Mouse (Mus musculus) testis, adult 2 months (tissue): Measurements from ENCODE around the gene Odf3b. TPM values are rescaled to one million over a fixed set of nuclear protein-coding genes. Genes with fewer than 3 reads are reported as not detected.

Experiments
- H3K27ac ChIP-seq: fragments of 200-500 bp; 2 replicates; pipeline ENCODE4 v1.5.1; 2012; ENCODE audit warnings: low read depth, low read length; ENCODE audit not compliant: control insufficient read depth, insufficient read depth
- H3K27me3 ChIP-seq: fragments of 200-500 bp; 2 replicates; pipeline ENCODE4 v1.6.1; 2012; ENCODE audit warnings: mild to moderate bottlenecking, low read length, moderate library complexity; ENCODE audit not compliant: control insufficient read depth, insufficient read depth
- H3K36me3 ChIP-seq: fragments of 200-500 bp; 2 replicates; pipeline ENCODE4 v1.6.1; 2012; ENCODE audit warnings: mild to moderate bottlenecking, low read length; ENCODE audit not compliant: control insufficient read depth, insufficient read depth
- H3K4me1 ChIP-seq: fragments of 200-500 bp; 2 replicates; pipeline ENCODE4 v1.6.1; 2012; ENCODE audit warnings: low read length; ENCODE audit not compliant: control insufficient read depth, insufficient read depth
- H3K4me3 ChIP-seq: fragments of 200-500 bp; 2 replicates; pipeline ENCODE4 v1.5.1; 2012; ENCODE audit warnings: low read depth, mild to moderate bottlenecking, low read length, moderate library complexity, mixed read lengths; ENCODE audit not compliant: control insufficient read depth
- CTCF ChIP-seq: fragments of 200-500 bp; IDR thresholded peaks from 2 replicates; pipeline ENCODE4 v1.5.1; 2012; ENCODE audit warnings: low read depth, mild to moderate bottlenecking, inconsistent platforms, low read length, moderate library complexity; ENCODE audit not compliant: control insufficient read depth, insufficient read depth, insufficient replicate concordance
- POLR2A ChIP-seq: fragments of 200-500 bp; IDR thresholded peaks from 2 replicates; pipeline ENCODE4 v1.6.1; 2012; ENCODE audit warnings: low read depth, mild to moderate bottlenecking, inconsistent platforms, low read length, moderate library complexity; ENCODE audit not compliant: control insufficient read depth
- polyA plus RNA-seq: library from polyadenylated mRNA; depleted of rRNA; stranded (reverse); fragments of >200 nt; gene quantifications from 2 replicates; pipeline ENCODE4 v1.2.3, GENCODE M21; 2012

Gene Odf3b
- polyA plus RNA-seq, 1 experiment, result 78.4 TPM

DNA sequence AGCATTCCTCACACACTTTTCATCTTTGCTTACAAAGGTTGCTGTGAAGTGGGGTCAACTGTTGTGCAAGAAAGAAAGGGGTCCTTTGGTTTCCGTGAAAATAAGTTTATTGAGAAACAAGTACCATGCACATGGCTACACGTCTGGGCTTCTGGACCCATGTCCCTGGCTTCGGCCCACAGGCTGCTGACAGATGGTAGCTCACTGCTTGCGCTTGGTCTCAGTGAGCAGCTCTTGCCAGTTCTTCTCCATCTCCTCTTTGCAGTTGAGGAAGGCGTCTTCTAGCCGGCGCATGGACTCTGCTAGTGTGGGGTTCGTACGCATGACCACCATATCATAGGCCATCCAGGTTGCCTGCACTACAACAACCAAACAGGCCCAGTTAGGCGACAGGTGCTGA is 11.0 kb upstream of the Odf3b start:
- Histone ChIP-seq H3K4me3 (no peak overlapping the region), H3K27me3 (no peaks in the 10 kb centered on the region), H3K4me1 (peaks cover 6% of the 10 kb centered on the region), H3K27ac (no peak overlapping the region), H3K36me3 (no peaks in the 10 kb centered on the region)
- TF ChIP-seq POLR2A, result no peak
- TF ChIP-seq CTCF, result no peak

DNA sequence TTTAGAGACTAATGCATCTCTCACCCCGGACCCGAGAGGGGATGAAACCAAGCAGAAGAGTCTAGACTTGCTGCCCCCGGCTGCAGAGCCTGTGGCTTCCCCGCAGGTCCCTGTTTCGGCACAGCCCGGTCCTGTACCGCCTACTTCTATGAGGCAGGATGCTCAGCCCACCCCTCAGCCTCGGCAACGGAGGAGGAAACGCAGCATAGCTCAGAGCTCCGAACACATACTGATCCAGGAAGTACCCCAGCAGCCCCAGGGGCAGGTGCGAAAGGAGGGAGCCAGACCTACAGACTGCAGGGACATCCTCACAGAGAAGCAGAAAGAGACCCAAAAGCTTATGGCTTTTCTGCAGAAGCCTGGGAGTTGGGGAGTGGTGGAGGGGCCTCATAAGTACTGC is 8.0 kb upstream of the Odf3b start:
- H3K27me3 ChIP-seq, result no peaks in the 10 kb centered on the region

DNA sequence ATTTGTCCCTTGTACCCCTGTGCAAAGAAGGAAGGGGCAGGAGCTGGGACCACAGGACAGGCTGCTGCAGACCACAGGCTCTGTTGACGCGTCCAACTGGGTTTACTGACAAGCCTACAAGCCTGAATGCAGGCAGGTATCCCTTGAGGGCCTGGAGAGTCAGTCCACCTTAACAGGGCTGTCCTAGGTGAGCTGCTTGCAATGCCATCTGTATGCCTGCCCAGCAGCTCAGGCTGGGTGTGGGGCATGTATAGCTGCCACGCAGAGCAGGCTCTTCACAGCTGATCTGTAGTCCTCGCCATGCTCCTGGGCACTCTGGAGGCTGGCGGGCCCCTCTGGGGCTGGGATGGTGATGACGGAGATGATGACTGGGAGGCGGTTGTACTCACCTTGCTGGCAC is 5.5 kb upstream of the Odf3b start, which contains the start of gene Klhdc7b:
TSS of gene Klhdc7b (plus strand) at position 301 of the 400 bp plus-strand sequence.
- H3K27me3 ChIP-seq, result no peaks in the 10 kb centered on the region
- TF ChIP-seq POLR2A, result no peak
- no peak for TF ChIP-seq CTCF
- H3K27ac ChIP-seq, result no peak within 1 kb of the TSS
- peaks cover 7% of the 10 kb centered on the region for H3K4me1 ChIP-seq
- no peak within 1 kb of the TSS for H3K4me3 ChIP-seq
- H3K36me3 ChIP-seq, result no peaks in the 10 kb centered on the region

More for the DNA sequence above, 8.0 kb upstream of the Odf3b start:
- TF ChIP-seq CTCF (no peak), POLR2A (no peak)
- peaks cover 6% of the 10 kb centered on the region for H3K4me1 ChIP-seq
- H3K27ac ChIP-seq, result no peak overlapping the region
- no peak overlapping the region for H3K4me3 ChIP-seq
- H3K36me3 ChIP-seq, result no peaks in the 10 kb centered on the region

DNA sequence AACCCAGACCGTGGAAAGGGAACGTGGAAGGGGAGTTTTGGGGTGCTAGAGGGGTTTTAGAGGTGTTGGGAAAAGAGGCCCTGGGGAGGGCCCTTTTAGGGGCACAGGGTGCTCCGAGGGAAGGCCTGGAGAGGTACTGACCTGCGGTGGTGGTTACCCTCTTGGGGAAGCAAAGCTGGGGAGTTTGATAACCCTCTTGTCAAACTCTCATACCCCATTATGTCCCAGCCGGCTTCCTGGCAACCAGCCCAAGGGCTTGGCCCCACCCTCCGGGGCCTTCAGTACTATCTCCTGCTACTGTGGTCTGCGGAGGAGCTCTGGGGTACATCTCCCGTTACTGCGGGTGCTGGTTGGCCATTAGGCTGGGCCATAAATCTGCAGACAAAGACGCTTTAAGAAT is 347 bp upstream of the Odf3b start:
- H3K27me3 ChIP-seq, result peaks cover 2% of the 10 kb centered on the region; the same call in 1 of the 2 replicates
- H3K27ac ChIP-seq, result peak overlapping the region; percentile 59
- H3K36me3 ChIP-seq, result no peaks in the 10 kb centered on the region
- H3K4me3 ChIP-seq, result peak overlapping the region; percentile 77
- TF ChIP-seq CTCF, result no peak
- no peak for TF ChIP-seq POLR2A
- peaks cover 30% of the 10 kb centered on the region for H3K4me1 ChIP-seq

DNA sequence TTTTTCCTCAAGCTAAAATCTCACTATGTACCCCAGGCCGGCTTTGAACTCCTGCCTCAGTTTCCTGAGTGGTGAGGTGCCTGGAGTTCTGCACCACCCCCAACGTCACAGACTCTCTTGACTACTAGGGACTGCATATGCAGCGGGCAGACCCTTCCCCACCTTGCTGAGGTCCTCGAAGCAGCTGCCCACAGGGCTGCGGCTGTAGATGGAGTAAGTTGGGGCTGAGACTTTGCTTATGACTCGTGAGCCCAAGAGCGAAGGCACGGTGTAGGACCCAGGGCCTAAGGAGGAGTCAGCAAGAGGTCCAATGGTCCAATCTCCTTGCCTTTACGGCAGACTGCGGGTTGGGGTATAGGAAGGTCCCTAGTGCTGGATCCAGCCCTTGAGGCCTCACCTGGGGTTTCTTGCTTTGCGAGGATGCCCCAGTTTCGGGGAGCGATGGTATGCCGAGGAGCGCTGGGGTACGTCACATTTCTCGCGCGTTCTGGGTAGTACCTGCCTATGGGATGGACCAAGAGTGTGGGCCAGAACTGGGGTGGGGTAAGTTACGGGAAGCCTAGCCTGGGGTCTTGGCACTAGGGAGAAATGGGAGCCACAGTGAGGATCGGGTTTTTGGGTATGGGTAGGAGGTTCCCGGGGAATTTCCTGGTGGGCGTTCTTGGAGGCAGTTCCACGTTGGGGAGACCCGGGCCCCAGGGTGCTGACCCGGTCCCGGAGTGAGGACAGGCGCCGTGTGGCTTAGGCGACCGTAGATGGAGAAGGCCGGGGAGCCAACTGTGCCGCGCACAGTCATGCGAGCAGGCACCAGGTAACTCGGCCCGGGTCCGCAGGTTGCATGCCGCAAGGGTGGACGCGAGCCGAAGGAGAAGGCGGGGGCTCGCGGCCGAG is 899 bp downstream of the Odf3b start:
- H3K4me3 ChIP-seq, result peak overlapping the region; percentile 77
- TF ChIP-seq POLR2A, result peak; percentile 37; the same call in 1 of the 2 replicates
- no peak for TF ChIP-seq CTCF
- H3K36me3 ChIP-seq, result no peaks in the 10 kb centered on the region
- peaks cover 34% of the 10 kb centered on the region for H3K4me1 ChIP-seq
- no peak overlapping the region; the same call in 1 of the 2 replicates for H3K27ac ChIP-seq
- peaks cover 2% of the 10 kb centered on the region; the same call in 1 of the 2 replicates for H3K27me3 ChIP-seq

DNA sequence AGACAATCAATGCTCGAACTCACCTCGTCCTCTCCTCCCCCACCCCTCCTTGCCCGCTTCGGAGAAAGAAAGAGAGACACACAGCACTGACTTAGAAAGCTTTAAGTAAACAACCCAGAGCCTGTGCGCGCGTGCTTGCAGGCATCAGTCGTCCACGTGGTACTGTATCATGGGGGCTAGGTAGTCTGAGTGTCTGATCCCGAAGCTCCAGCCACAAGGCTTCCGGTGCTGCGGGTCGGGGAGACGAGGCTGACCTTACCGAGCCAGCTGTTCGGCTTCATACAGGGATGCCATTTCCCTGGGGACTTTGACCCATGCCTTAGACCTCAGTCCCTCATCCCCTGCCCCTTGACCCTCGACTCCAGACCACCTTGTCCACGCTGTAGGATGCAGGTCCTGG is 1.7 kb downstream of the Odf3b start:
- H3K27me3 ChIP-seq, result peaks cover 2% of the 10 kb centered on the region; the same call in 1 of the 2 replicates
- peaks cover 37% of the 10 kb centered on the region for H3K4me1 ChIP-seq
- no peak; the same call in 1 of the 2 replicates for TF ChIP-seq CTCF
- 0 out of 2 replicates have a peak, but pooled peaks have one; percentile 16 for TF ChIP-seq POLR2A
- no peak overlapping the region for H3K27ac ChIP-seq
- no peaks in the 10 kb centered on the region for H3K36me3 ChIP-seq
- H3K4me3 ChIP-seq, result peak overlapping the region; percentile 32

DNA sequence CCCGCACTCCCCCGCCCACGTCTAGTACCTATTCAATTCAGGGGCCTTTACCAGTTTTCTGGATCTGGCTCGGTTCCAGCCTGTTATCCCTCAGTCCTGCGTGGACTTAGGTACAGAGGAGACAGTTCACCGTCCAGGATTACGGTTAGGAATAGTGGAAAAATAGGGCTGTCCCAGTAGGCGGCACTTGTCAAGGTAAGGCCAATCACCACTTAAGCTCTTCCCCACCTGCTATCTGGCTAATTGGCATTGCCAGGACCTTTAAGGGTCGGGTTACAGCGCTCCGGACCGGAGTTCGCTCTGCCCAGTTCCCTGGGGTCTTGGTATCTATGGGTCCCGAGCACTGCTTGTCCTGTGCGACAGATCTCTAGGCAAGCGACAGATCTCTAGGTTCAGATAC is 2.1 kb downstream of the Odf3b start, which contains the start of gene Tymp:
TSS of gene Tymp (minus strand) at position 83 of the 400 bp plus-strand sequence.
- Histone ChIP-seq H3K4me3 (peak within 1 kb of the TSS; percentile 77), H3K27ac (no peak within 1 kb of the TSS; the same call in 1 of the 2 replicates), H3K4me1 (peaks cover 37% of the 10 kb centered on the region), H3K36me3 (no peaks in the 10 kb centered on the region), H3K27me3 (peaks cover 2% of the 10 kb centered on the region; the same call in 1 of the 2 replicates)
- no peak for TF ChIP-seq CTCF
- no peak for TF ChIP-seq POLR2A

DNA sequence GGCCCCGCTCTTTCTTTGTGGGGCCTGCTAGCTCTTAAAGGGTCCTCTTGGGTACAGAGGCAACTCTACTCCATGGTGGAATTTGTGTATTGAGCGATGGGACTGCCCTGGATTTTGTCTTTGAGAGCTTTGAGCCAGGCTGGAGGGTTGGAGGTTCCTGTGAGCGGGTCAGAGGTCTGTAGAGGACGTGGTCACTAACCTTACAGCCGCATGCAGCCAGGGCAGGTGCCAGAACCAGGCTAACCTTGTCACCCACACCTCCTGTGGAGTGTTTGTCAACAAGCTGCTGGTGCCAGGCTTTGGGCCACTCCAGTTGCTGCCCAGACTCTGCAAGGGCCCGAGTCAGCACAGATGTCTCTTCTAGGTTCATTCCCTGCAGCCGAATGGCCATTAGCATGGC is 3.0 kb downstream of the Odf3b start:
- Histone ChIP-seq H3K36me3 (no peaks in the 10 kb centered on the region), H3K4me1 (peaks cover 37% of the 10 kb centered on the region), H3K27me3 (peaks cover 2% of the 10 kb centered on the region; the same call in 1 of the 2 replicates), H3K4me3 (no peak overlapping the region), H3K27ac (no peak overlapping the region)
- TF ChIP-seq CTCF, result no peak
- no peak for TF ChIP-seq POLR2A
